Mouse (Mus musculus): ENCODE measurements at regions not wholly inside any gene's neighbourhood (a gene's known extent, or its start where the extent isn't known, plus 50 kb on each side); places are given as distances from the start of the nearest gene placed in this dataset.

GRCm38 (mm10) chr14:80249882-80250281, 266.0 kb downstream of the Olfm4 start:
- TF ChIP-seq CTCF (IDR thresholded peaks at IDR 0.05; ENCODE audit: borderline replicate concordance, extremely low read depth, insufficient read depth, insufficient read length) (no peak), POLR2A (IDR thresholded peaks at IDR 0.05; ENCODE audit: borderline replicate concordance, extremely low read depth, insufficient read depth, insufficient read length, poor library complexity, severe bottlenecking) (no peak)
- peak; percentile 43 for DNase-seq (ENCODE audit: low read depth)

DNA sequence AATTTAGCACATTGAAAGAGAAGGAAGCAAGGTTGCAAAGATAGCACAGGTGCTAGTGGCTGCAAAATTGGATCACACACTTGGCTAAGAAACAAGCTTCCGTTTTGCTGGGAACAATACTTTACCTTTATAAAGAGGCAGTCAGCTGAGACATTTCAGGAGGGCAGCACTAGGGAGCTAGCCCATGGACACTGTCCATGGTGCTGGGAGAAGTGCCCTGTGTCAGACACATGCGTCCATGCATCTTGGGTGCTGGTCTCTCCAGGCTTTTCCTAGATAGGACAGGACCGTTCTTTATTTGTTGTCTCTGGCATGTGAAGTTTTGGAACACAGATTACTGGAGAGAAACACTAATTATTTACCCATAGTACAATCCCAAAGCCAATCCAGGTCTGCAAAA, 273.2 kb downstream of the Olfm4 start:
- TF ChIP-seq POLR2A (IDR thresholded peaks at IDR 0.05; ENCODE audit: borderline replicate concordance, extremely low read depth, insufficient read depth, insufficient read length, poor library complexity, severe bottlenecking) (no peak), CTCF (IDR thresholded peaks at IDR 0.05; ENCODE audit: borderline replicate concordance, extremely low read depth, insufficient read depth, insufficient read length) (no peak)
- DNase-seq (ENCODE audit: low read depth) = no peak

DNA sequence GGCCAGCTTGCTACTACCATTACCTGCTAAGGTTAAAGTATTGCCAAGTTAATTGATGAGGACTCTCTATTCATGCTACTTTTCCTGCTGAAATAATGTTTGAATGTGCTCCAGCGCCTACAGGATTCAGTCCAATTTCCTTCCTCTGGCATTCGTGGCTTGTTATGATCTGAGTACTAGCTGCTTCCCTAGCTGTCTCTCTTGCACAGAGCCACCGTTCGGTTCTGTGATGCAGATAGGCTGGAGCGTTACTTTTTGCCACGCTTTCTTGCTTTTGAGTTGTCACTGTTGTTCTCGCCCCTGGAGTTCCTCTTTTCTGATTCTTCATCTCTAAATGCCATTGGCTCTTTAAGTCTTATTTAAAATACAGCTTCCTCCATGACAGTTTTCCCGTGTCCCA, 279.3 kb downstream of the Olfm4 start:
- DNase-seq (ENCODE audit: low read depth) = peak; percentile 57
- TF ChIP-seq POLR2A (IDR thresholded peaks at IDR 0.05; ENCODE audit: borderline replicate concordance, extremely low read depth, insufficient read depth, insufficient read length, poor library complexity, severe bottlenecking) (no peak), CTCF (IDR thresholded peaks at IDR 0.05; ENCODE audit: borderline replicate concordance, extremely low read depth, insufficient read depth, insufficient read length) (no peak)

DNA sequence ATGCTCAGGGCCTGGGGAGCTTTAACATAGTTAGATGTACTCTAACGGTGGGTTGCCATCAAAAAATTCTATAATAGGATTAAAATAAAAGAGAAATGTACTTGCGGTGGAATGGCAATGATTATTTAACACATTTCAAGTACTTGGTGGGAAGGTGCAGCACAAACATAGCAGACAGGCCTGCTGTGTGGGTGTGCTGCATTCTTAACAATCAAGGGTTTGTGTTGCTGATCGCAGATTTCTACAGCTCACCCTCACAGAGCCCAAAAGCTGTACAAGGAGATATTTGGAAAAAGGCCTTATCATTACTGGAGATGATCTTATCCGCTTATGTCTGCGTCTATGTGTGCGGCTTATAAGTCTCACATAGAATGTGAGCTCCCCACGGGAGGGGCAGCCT, 281.2 kb downstream of the Olfm4 start:
- no peak for TF ChIP-seq POLR2A (IDR thresholded peaks at IDR 0.05; ENCODE audit: borderline replicate concordance, extremely low read depth, insufficient read depth, insufficient read length, poor library complexity, severe bottlenecking)
- no peak for TF ChIP-seq CTCF (IDR thresholded peaks at IDR 0.05; ENCODE audit: borderline replicate concordance, extremely low read depth, insufficient read depth, insufficient read length)
- DNase-seq (ENCODE audit: low read depth) = peak; percentile 33

DNA sequence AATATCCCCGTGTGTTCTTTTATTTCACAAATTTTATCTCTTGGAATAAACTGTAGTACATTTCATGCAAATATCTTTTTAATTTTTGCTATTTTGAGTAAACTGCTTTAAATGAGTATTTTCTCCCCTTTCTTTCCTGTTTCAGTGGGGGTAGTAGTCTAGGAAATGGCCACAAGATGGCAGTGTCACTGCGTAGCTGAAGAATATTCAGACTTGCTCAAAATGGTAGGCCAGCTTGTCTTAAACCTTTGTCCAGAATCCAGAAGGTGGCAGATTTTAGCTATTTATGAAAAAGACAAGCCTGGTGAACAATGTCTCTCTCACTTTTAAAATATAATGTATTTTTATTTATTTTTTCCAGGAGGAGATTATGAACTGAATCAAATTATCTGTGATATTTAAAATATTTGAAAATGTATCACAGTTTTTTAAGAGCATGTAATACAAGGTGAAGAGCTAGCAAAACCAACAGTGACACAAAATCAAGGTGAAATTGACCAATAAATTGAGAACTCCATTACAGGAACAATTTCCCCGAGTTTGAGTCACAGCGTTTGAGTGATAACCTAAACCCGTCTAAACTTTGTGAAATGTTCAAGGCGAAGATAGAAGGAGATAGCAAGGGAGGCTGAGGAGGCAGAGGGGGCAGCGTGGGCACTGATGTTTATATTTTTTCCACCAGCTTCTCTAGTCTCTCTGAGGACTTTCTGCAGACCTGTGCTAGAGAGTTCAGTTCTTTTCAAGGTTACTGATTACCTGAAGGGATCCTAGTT, 285.5 kb downstream of the Olfm4 start:
- peak; percentile 83 for TF ChIP-seq CTCF (IDR thresholded peaks at IDR 0.05; ENCODE audit: borderline replicate concordance, extremely low read depth, insufficient read depth, insufficient read length)
- TF ChIP-seq POLR2A (IDR thresholded peaks at IDR 0.05; ENCODE audit: borderline replicate concordance, extremely low read depth, insufficient read depth, insufficient read length, poor library complexity, severe bottlenecking) = no peak
- peak; percentile 95 for DNase-seq (ENCODE audit: low read depth)

DNA sequence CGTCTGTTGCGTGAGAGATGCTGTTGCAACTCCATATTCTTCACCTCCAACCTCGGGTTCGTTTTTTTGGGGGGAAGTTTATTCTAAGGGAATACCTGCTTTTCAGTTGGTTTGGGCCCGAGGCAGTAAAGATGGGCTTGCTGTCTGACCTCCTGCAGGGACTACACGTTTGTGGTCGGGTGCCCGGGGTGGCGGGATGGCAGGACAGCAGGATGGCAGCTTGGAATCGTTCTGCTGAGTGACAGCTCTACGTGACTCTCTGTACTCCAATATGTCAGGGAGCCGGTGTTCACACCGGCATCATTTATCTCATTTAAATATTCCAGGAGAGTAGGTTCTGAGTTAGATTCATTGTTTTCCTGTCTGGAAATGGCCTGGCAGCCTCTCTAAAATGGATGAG, 286.2 kb downstream of the Olfm4 start:
- TF ChIP-seq POLR2A (IDR thresholded peaks at IDR 0.05; ENCODE audit: borderline replicate concordance, extremely low read depth, insufficient read depth, insufficient read length, poor library complexity, severe bottlenecking) (no peak), CTCF (IDR thresholded peaks at IDR 0.05; ENCODE audit: borderline replicate concordance, extremely low read depth, insufficient read depth, insufficient read length) (no peak)
- DNase-seq (ENCODE audit: low read depth) = peak; percentile 39

DNA sequence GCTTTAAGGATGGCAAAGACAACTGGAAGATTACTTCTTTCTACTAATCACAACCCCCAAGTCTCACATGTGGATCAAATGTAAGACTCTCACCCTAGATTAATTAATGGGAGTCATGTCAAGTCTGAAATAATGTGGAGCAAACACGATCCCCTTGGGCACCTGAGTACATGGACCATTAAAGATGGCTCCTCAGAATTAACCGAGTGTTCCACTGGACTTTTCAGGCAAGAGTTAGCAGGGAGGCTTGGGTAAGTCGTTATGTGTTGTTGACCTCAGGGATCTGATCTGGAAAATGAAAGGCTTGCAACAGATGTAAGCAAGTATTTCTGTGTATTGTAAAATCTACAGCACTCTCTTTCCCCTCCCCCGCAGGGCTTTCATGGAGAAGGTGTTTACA, 296.3 kb downstream of the Olfm4 start:
- TF ChIP-seq POLR2A (IDR thresholded peaks at IDR 0.05; ENCODE audit: borderline replicate concordance, extremely low read depth, insufficient read depth, insufficient read length, poor library complexity, severe bottlenecking) (no peak), CTCF (IDR thresholded peaks at IDR 0.05; ENCODE audit: borderline replicate concordance, extremely low read depth, insufficient read depth, insufficient read length) (no peak)
- DNase-seq (ENCODE audit: low read depth) = no peak

DNA sequence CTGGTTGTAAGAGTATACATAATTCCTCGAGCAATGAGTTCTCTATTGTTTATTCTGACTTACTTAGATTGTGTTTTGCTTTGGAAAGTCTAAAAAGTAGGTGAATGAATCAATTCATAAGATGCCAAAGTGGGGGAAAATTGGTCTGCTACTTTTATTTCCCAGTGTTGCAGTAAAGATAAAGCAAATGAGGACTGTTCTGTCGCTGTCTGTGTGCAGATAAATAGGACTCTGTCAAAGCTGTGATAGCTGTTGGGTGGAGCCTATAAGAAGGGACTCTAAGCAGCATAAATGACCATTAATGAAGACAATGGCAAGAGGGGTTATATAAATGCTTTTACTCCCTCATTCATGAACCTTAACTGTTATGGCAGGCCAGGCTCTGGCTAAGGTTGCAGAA, 299.8 kb downstream of the Olfm4 start:
- DNase-seq (ENCODE audit: low read depth) = no peak
- TF ChIP-seq POLR2A (IDR thresholded peaks at IDR 0.05; ENCODE audit: borderline replicate concordance, extremely low read depth, insufficient read depth, insufficient read length, poor library complexity, severe bottlenecking) (no peak), CTCF (IDR thresholded peaks at IDR 0.05; ENCODE audit: borderline replicate concordance, extremely low read depth, insufficient read depth, insufficient read length) (no peak)

GRCm38 (mm10) chr14:80291360-80291759, 307.5 kb downstream of the Olfm4 start:
- no peak for DNase-seq (ENCODE audit: low read depth)
- TF ChIP-seq POLR2A (IDR thresholded peaks at IDR 0.05; ENCODE audit: borderline replicate concordance, extremely low read depth, insufficient read depth, insufficient read length, poor library complexity, severe bottlenecking) = no peak
- no peak for TF ChIP-seq CTCF (IDR thresholded peaks at IDR 0.05; ENCODE audit: borderline replicate concordance, extremely low read depth, insufficient read depth, insufficient read length)

- DNase-seq (ENCODE audit: low read depth) = no peak
- TF ChIP-seq CTCF (IDR thresholded peaks at IDR 0.05; ENCODE audit: borderline replicate concordance, extremely low read depth, insufficient read depth, insufficient read length) (no peak), POLR2A (IDR thresholded peaks at IDR 0.05; ENCODE audit: borderline replicate concordance, extremely low read depth, insufficient read depth, insufficient read length, poor library complexity, severe bottlenecking) (no peak)
These were observed 309.5 kb downstream of the Olfm4 start for GRCm38 (mm10) chr14:80293378-80293777.

DNA sequence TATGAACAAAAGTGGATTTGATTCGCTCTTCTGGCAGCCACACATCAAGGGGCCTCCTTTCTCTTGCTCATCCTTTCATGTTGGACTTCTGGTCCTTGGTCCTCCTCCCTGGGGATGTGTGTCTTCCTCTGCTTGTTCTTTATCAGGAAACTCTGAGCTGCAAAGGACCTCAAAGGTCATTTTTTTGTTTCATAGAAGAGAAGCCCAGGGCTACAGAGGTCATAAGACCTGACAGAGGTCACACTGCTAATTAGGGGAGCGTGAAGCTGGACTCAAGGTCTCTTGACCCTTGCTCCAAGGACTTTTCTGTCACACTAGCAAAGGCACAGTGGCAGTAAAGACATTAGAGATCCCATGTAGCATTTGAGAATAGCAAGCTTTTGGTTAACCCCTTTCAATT, 345.8 kb downstream of the Olfm4 start:
- peak; percentile 23 for DNase-seq (ENCODE audit: low read depth)
- TF ChIP-seq POLR2A (IDR thresholded peaks at IDR 0.05; ENCODE audit: borderline replicate concordance, extremely low read depth, insufficient read depth, insufficient read length, poor library complexity, severe bottlenecking) (no peak), CTCF (IDR thresholded peaks at IDR 0.05; ENCODE audit: borderline replicate concordance, extremely low read depth, insufficient read depth, insufficient read length) (no peak)

DNA sequence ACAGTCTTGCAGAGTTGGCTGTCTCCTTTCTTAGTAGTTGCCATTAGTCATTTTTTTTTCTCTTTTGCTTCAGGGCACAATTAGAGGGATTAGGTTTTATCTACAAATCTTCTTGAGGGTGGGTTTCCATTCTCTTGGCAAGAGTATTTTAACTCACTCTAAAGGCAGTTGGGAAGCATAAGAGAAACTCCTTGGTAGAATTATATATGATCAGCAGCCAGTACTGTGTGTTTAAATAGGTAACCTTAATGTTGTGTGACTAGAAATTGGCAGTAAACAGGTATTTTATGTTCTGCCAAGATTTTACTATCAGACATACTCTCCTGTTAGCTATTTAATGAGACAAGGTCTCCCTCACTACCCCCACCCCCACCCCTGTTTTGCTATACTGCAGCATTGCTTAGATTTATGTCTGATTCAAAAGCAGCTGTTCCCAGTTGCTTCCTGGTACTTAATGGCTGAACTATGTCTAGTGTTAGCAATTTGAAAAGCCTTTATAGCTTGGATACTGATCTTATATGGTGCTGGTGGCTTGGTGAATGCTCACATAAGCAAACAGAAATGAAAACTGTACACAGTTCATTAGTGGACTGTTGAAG, 378.2 kb downstream of the Olfm4 start:
- no peak for TF ChIP-seq CTCF (IDR thresholded peaks at IDR 0.05; ENCODE audit: borderline replicate concordance, extremely low read depth, insufficient read depth, insufficient read length)
- no peak for TF ChIP-seq POLR2A (IDR thresholded peaks at IDR 0.05; ENCODE audit: borderline replicate concordance, extremely low read depth, insufficient read depth, insufficient read length, poor library complexity, severe bottlenecking)
- DNase-seq (ENCODE audit: low read depth) = peak; percentile 69
